Mouse (Mus musculus) spleen, adult 2 months (tissue): Measurements from ENCODE around the gene Lcn2.

Experiments
- CTCF ChIP-seq: fragments of 200-500 bp; IDR thresholded peaks from 2 replicates; pipeline ENCODE4 v1.5.1; 2011; ENCODE audit warnings: mild to moderate bottlenecking, inconsistent platforms; ENCODE audit not compliant: insufficient read depth, insufficient read length, insufficient replicate concordance; ENCODE audit errors: extremely low read depth
- POLR2A ChIP-seq: fragments of 200-500 bp; IDR thresholded peaks from 2 replicates; pipeline ENCODE4 v1.6.1; 2011; ENCODE audit warnings: low read depth, low read length, inconsistent platforms

DNA sequence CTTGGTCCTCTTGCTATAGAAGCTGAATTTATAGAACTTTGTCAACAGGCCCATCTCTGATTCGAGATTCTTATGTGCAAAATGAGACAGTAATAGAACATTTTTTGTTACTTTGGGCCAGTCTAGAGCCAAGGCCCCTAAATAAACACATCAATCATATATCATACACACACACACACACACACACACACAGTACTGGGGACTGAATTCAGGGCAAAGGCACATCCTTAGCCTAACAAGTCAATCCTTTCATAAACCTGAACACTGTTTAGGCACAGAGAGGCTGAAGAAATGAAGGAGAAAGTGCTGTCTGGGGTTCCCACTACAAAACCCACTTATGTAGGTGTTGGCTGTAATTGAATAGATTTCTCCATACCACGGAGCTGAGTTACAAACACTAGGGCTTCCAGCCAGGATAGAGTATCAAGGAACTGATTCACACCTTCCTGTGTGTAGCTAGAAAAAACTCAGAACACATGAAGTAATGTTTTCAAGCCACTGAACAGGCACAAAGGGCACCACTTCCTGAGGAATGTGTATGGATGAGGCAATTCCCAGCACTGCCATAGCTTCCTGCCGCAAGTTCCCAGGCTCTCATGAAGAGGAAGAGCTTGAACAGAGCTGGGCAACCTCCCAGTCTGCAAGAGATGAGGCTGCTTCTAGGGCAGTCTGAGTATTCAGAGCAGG, 48.8 kb upstream of the Lcn2 start:
- TF ChIP-seq POLR2A (no peak), CTCF (no peak)
